Mouse (Mus musculus) hindbrain, postnatal 0 days (tissue): ENCODE measurements around the gene Gon7. TPM values are rescaled to one million over a fixed set of nuclear protein-coding genes. Genes with fewer than 3 reads are reported as not detected.

ENCODE experiments used
- ATAC-seq: fragments of 200-750 bp; cut with Nextera tagmentation; 2 replicates; pipeline ENCODE4 v1.8.0; 2017; ENCODE audit warnings: mild to moderate bottlenecking, moderate TSS enrichment, moderate library complexity
- DNase-seq: peaks from one replicate; pipeline ENCODE4 v3.0.0-alpha.2; 2015; ENCODE audit warnings: low spot score
- H3K27ac ChIP-seq: fragments of 300-500 bp; sonication (generic); 2 replicates; pipeline ENCODE4 v1.5.1; 2014; ENCODE audit warnings: mild to moderate bottlenecking
- H3K27me3 ChIP-seq: fragments of 300-500 bp; sonication (generic); 2 replicates; pipeline ENCODE4 v1.6.1; 2014; ENCODE audit warnings: low read length, mixed read lengths; ENCODE audit not compliant: insufficient read depth
- H3K36me3 ChIP-seq: fragments of 300-500 bp; sonication (generic); 2 replicates; pipeline ENCODE4 v1.6.1; 2014; ENCODE audit warnings: low read length, mixed read lengths; ENCODE audit not compliant: insufficient read depth
- H3K4me1 ChIP-seq: fragments of 300-500 bp; sonication (generic); 2 replicates; pipeline ENCODE4 v1.6.1; 2014; ENCODE audit warnings: antibody characterized with exemption, low read length, mixed read lengths; ENCODE audit not compliant: insufficient read depth
- H3K4me2 ChIP-seq: fragments of 300-500 bp; sonication (generic); 2 replicates; pipeline ENCODE4 v1.6.1; 2014; ENCODE audit warnings: low read depth, mild to moderate bottlenecking, low read length, moderate library complexity, mixed read lengths
- H3K4me3 ChIP-seq: fragments of 300-500 bp; sonication (generic); 2 replicates; pipeline ENCODE4 v1.5.1; 2014; ENCODE audit warnings: low read length
- H3K9ac ChIP-seq: fragments of 300-500 bp; sonication (generic); replicated peaks from 2 replicates; pipeline ENCODE4 v1.6.1; 2014; ENCODE audit warnings: mild to moderate bottlenecking, low read length, moderate library complexity, mixed read lengths
- H3K9me3 ChIP-seq: fragments of 300-500 bp; sonication (generic); 2 replicates; pipeline ENCODE4 v1.6.1; 2016; ENCODE audit warnings: low read length, mixed read lengths
- CTCF ChIP-seq: IDR thresholded peaks from 2 replicates; pipeline ENCODE4 v1.5.1; 2016; ENCODE audit warnings: antibody characterized with exemption, control low read depth, low read depth
- WGBS: fragments of 180-500 bp; shearing (Covaris S2); extraction: QIAGEN DNeasy Blood & Tissue Kit; methylation state at CpG from one replicate; pipeline ENCODE4 v1.1.7; 2014; 5-methylcytosine and 5-hydroxymethylcytosine counted together
- polyA plus RNA-seq: library from polyadenylated mRNA; unstranded; fragments of >200 nt; fragmentation: Nextera tagmentation; extraction: Ambion mirVana; gene quantifications from 2 replicates; pipeline ENCODE4 v1.2.1, GENCODE M21; 2015
- total RNA-seq: library from RNA; depleted of rRNA; stranded (reverse); fragments of >200 nt; gene quantifications from 2 replicates; pipeline ENCODE4 v1.2.3, GENCODE M21; 2014

The Gon7 gene
- total and polyA plus RNA-seq, 2 experiments from 2014 or later, result 10.8 to 33.9 TPM

DNA sequence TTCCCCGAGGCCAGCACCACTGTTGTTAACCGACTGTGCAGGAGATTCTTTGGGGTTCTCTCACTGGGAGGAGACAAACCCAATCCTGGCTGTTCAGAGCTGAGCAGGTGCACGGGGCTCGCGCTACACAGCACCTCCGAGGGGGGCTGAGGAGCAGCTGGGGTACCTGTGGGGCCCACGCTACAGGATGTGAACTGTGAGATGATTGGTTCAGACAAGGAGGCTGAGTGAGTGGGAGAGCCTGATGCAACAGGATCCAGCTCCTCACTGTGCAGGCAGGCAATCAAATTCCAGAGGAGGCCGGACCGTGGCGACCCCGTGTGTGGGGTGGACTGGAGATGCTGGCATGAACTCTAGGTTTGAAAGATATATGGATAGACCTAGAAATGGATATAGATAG lies 35.2 kb downstream of the Gon7 start:
- no peak overlapping the region for H3K4me2 ChIP-seq
- no peak for DNase-seq
- no peaks in the 10 kb centered on the region for H3K4me1 ChIP-seq
- H3K27me3 ChIP-seq, result no peaks in the 10 kb centered on the region
- WGBS, result 49% methylated on average over 11 of the region's 11 CpGs
- H3K4me3 ChIP-seq, result no peak overlapping the region
- H3K27ac ChIP-seq, result no peak overlapping the region
- H3K36me3 ChIP-seq, result no peaks in the 10 kb centered on the region
- no peak for TF ChIP-seq CTCF
- 0 out of 2 replicates have a peak, but pooled peaks have one; percentile 18 for ATAC-seq
- H3K9me3 ChIP-seq, result no peaks in the 10 kb centered on the region
- H3K9ac ChIP-seq, result no peak overlapping the region

DNA sequence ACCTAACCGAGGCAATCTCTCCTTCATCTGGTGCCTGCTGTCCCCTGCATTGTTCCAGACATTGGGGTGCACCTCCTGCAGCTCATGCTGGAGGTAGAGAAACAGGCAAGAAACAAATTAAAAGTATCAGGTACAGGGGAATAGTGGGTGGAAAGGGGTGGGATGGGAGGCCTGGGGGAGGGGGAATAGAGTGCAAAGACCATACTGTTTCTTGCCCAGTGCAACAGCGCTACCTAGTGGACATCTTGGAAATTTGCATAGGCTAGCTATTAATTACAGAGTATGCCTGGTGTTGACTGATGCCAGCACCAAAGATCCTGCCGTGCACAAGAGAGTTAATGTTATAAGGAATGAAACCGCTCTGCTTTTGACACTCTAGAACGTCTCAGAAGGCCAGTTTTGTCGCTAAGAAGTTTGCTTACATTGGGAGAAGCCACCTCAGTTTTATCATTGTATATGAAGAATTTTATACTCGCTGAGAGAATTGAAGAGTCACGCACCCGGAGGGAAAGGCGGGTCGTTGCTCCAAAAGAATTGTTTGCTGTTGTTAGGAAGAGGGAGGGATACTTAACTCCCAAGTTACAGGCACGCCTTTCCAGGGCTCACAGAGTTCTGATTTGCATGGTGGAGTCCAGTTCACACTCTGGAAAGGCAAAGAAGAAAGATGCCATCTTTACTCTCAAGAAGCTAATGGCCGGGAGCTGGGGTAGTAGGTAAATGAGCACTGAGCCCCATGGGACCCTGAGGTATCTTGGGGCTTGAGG lies 37.9 kb downstream of the Gon7 start:
- Histone ChIP-seq H3K27me3 (no peaks in the 10 kb centered on the region), H3K9ac (no peak overlapping the region), H3K27ac (no peak overlapping the region), H3K4me3 (no peak overlapping the region), H3K4me2 (peak overlapping the region; percentile 6; the same call in 1 of the 2 replicates), H3K9me3 (no peaks in the 10 kb centered on the region), H3K36me3 (no peaks in the 10 kb centered on the region), H3K4me1 (no peaks in the 10 kb centered on the region)
- DNase-seq (peak; percentile 87), ATAC-seq (peak; percentile 86)
- WGBS, result 24% methylated on average over 13 of the region's 13 CpGs
- TF ChIP-seq CTCF, result peak; percentile 89

DNA sequence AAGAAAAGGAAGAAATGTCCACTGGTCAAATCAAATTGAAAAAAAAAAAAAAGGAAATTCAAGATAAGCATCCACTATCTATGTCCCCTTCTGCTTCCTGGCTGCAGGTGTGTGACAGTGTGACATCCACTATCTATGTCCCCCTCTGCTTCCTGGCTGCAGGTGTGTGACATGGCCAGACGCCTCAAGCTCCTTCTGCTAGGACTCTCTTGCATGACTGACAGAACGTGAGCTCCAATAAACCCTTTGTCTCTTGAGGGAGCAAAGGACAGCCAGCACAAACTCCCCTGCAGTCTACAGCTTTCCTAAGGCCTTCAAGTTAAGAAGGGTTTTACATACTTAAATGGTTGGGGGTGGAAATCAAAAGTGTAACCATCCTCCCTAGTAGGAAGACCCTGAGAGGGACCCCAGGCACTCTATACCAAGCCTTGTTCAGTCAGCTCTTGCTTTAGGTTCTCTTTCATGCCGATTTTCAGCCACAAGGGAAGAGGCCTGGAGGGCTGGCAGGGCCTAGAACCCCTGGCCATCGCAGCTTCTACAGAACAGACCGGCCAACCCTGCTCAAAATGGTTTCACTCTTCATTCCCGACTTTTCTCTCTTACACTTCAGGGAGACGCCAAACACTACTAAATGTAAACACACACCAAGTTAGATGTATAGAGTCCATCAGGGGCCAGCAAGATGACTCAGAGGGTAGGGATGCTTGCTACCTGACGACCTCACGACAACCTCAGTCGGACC lies 42.8 kb downstream of the Gon7 start:
- Histone ChIP-seq H3K36me3 (no peaks in the 10 kb centered on the region), H3K4me1 (no peaks in the 10 kb centered on the region)

DNA sequence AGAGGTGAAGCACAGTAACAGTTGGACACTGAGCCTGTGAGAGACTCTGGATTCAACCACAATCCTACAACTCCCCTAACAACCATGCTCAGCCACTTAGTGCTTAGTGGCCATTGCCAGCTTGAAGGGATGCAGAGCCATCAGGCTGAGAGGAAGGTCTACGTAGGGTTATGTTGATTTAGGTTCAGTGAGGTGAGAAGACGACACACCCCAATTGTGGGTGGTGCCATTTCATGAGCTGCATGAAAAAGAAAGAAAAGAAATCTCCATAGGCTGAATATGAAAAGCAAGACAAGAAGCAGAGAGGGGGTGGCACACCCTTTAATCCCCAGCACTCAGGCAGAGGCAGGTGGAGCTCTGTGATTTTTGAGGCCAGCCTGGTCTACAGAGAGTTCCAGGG lies 43.5 kb downstream of the Gon7 start:
- Histone ChIP-seq H3K36me3 (no peaks in the 10 kb centered on the region), H3K9ac (no peak overlapping the region), H3K27me3 (no peaks in the 10 kb centered on the region), H3K4me2 (no peak overlapping the region), H3K9me3 (no peaks in the 10 kb centered on the region), H3K27ac (no peak overlapping the region), H3K4me1 (no peaks in the 10 kb centered on the region), H3K4me3 (no peak overlapping the region)
- no peak for TF ChIP-seq CTCF
- ATAC-seq, result no peak
- 78% methylated on average over 2 of the region's 2 CpGs for WGBS
- DNase-seq, result no peak

More for the DNA sequence above, 42.8 kb downstream of the Gon7 start:
- H3K9ac ChIP-seq, result no peak overlapping the region
- DNase-seq (no peak), ATAC-seq (no peak)
- H3K4me3 ChIP-seq, result no peak overlapping the region
- no peak overlapping the region for H3K4me2 ChIP-seq
- no peak for TF ChIP-seq CTCF
- WGBS, result 78% methylated on average over 10 of the region's 10 CpGs
- H3K9me3 ChIP-seq, result no peaks in the 10 kb centered on the region
- no peak overlapping the region for H3K27ac ChIP-seq
- H3K27me3 ChIP-seq, result no peaks in the 10 kb centered on the region

DNA sequence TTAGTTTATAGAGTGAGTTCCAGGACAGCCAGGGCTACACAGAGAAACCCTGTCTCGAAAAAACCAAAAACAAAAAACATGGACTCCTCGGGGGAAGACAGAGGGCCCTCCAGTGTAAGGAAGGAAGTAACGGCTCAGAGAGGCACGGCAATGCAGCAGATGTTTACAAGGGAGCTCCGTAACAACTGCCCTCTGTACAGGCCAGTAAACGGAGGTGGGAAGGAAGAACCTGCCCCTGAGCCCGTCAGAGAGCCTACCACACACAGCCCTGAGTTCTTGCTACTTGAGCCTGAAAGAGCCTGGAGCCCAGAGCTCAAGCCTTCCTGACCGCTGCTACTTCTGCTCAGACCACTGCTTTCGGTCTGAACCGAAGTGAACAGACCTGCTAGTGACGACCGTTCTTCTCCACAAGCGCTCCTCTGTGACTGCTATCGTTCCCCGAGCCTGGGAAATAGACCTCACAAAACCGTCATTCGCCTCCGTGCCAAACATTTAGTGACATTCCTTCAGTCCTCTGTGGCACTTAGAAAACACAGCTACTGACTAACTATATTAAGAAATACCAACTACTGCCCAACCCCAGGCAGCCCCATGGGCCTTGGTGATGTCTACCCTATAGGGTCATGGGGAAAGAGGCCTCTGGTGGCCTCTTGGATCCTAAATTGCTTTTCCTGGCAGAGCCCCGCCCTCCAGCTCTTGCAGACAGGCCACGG lies 44.3 kb downstream of the Gon7 start:
- H3K9ac ChIP-seq, result no peak overlapping the region
- no peaks in the 10 kb centered on the region for H3K4me1 ChIP-seq
- H3K4me3 ChIP-seq, result no peak overlapping the region
- 77% methylated on average over 20 of the region's 20 CpGs for WGBS
- no peaks in the 10 kb centered on the region for H3K36me3 ChIP-seq
- TF ChIP-seq CTCF, result no peak
- DNase-seq (no peak), ATAC-seq (no peak)
- no peak overlapping the region for H3K4me2 ChIP-seq
- no peak overlapping the region for H3K27ac ChIP-seq
- no peaks in the 10 kb centered on the region for H3K27me3 ChIP-seq
- no peaks in the 10 kb centered on the region for H3K9me3 ChIP-seq

DNA sequence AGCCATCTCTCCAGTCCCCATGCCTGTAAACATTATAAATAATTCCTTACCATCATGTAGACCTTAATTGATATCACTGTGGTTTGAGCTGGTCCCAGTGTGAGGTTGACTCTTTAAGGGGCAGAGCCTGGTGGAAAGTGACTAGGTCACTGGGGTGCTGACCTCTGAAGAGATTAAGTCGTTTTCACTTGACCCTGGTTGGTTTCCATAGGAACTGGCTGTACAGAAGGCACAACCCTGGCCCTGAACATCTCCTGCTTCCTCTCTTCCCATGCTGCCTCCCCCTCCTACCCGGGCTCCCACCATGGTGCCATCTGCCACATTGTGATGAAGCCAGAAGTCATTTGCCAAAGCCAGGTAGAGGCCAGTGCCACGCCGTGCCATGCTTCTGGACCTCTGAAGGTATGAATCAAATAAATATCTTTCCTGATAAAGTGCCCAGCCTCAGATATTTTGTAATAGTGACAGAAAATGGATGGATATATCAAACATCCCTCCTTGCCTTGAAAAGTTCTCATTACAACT lies 46.7 kb downstream of the Gon7 start:
- no peak overlapping the region for H3K4me2 ChIP-seq
- no peak overlapping the region for H3K27ac ChIP-seq
- H3K9ac ChIP-seq, result no peak overlapping the region
- WGBS, result 34% methylated on average over 4 of the region's 4 CpGs
- H3K27me3 ChIP-seq, result no peaks in the 10 kb centered on the region
- H3K4me1 ChIP-seq, result no peaks in the 10 kb centered on the region
- no peaks in the 10 kb centered on the region for H3K36me3 ChIP-seq
- no peaks in the 10 kb centered on the region for H3K9me3 ChIP-seq
- no peak for TF ChIP-seq CTCF
- DNase-seq (no peak), ATAC-seq (no peak)
- no peak overlapping the region for H3K4me3 ChIP-seq
